Mouse (Mus musculus) erythroblast, adult 5-6 weeks (primary cell): ENCODE measurements at regions not wholly inside any gene's neighbourhood (a gene's known extent, or its start where the extent isn't known, plus 50 kb on each side); places are given as distances from the start of the nearest gene placed in this dataset.
"Not testable (repeated sequence)": the region's sequence is repeated elsewhere in the genome, so short reads cannot be mapped to it uniquely, and the experiment has no call there.

Experiments used
- ATAC-seq: replicated peaks from 2 replicates; pipeline ENCODE4 v1.8.0; 2016; ENCODE audit warnings: moderate number of reproducible peaks, mild to moderate bottlenecking, moderate TSS enrichment, inconsistent platforms; ENCODE audit not compliant: poor library complexity, low FRiP score, severe bottlenecking

- ATAC-seq: no peak
Observed at GRCm38 (mm10) chr3:128471111-128471510, 575.0 kb upstream of the Fam241a start.

DNA sequence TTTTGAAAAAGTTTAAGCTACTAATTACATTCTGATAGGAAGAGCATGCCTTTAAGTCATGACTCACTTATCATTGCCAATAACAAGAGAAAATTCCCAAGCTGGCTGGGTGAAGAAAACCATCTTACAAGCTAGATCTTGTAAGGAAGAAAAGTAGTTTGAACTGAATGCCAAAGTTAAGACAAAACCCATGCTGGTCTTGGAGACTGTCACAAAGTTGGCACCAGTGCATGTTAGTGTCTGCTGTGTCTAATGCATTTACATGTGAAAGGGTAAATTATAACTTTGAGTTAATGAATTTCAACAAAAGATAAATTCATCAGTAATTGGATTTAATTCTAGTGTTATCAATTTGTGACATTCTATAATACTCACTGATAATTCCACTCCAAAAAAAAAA, 533.6 kb upstream of the Fam241a start:
- no peak for ATAC-seq

- no peak for ATAC-seq
Observed at GRCm38 (mm10) chr3:128415568-128415967, 519.4 kb upstream of the Fam241a start.

GRCm38 (mm10) chr3:128413481-128413880, 517.4 kb upstream of the Fam241a start:
- no peak for ATAC-seq

DNA sequence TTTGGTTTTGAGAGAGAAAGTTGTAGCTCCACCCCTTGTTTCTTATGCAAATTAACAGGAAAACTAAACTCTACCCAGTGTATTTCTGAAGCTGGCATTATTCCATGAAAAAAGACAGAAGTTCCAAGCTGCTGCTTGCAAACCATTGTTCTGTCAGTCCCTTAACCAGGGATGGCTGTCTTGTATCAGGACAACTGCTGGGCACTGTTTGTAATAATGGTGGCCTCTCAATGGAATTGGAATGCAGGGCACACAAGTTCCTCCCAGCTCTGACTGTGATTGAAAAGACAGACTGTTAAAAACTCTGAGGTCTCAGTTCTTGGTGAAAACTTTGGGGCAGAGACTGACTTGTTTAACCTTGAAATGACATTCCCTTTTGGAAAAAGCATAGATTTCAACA, 516.0 kb upstream of the Fam241a start:
- no peak for ATAC-seq

- ATAC-seq: no peak
Observed at GRCm38 (mm10) chr3:128394805-128395204, 498.7 kb upstream of the Fam241a start.

GRCm38 (mm10) chr3:128380579-128380978, 484.5 kb upstream of the Fam241a start:
- no peak for ATAC-seq

- ATAC-seq: no peak
Observed at GRCm38 (mm10) chr3:128369521-128370127, 473.5 kb upstream of the Fam241a start.

GRCm38 (mm10) chr3:128362310-128362709, 466.2 kb upstream of the Fam241a start:
- no peak for ATAC-seq

- not testable (repeated sequence) for ATAC-seq
Observed at GRCm38 (mm10) chr3:128349123-128349522, 453.0 kb upstream of the Fam241a start.

DNA sequence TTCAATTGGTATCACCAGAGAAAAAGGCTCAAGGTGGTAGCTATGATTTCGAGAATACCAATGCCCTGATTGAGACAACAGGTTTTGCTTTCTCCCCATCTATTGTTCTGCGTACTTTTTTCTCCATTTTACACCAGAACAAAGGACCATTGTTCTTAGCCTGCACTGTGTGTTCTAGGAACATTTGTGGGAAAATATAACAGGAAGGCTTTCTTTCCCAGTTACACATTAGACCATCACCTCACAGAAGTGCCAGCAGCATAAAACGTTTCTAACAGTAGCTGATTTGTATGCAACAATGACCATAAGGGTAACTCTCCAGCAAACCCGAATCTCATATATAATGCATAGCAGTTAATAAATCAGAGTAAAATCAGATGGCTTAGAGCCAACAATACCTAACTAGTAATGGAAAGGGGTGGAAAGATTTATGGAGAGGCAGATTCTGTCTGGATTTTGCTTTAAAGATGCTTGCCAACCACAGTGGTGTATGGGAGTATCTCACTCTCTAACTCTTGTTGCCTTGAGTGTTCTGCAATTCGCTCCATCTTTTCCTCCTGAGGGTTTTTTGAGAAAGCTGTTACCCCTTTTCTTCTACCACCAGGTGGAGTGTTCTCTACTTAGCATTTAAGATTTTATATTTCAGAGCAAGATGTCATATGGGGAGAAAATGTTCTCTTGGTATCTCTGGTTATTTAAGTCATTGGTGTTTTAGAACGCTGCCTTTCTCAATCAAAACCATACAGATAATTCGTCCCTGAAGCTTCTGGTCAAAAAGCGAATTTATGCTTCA, 451.9 kb upstream of the Fam241a start:
- no peak for ATAC-seq

DNA sequence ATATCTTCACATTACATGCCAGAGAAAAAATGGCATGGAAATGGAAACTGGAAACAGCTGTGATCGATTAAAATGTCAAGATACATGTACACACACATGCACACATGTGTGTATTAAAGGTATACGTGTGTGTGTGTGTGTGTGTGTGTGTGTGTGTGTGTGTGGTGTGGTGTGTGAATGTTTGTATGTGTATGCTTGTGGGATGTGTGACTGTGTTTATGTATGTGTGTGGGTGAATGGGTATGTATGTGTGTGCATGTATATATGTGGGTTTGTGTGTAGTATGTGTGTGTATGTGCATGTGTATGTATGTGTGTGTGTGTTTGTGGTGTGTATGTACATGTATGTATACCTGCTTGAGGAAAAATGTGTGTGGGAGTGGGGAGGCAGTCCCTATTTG, 441.4 kb upstream of the Fam241a start:
- no peak for ATAC-seq

DNA sequence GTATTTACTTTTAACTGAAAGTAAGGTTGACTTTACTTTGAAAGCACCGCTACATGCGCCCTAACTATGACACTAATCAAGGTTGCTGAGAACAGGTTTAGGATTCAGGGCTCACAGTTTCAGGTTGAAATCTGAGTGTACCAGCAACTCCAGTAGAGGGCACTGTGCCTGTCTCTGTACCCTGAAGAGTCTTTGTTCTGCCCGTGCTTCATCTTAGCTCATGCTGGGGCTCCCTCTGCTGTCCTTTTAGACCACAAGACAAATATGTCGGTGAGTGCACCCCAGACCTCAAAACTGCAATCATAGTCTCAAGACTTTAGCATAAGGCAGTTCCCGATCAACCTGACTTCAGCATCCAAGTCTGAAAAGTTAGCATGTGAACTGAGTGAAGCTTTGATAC, 440.9 kb upstream of the Fam241a start:
- no peak for ATAC-seq

- ATAC-seq: no peak
Observed at GRCm38 (mm10) chr3:128327677-128328076, 431.6 kb upstream of the Fam241a start.

GRCm38 (mm10) chr3:128301312-128301711, 405.2 kb upstream of the Fam241a start:
- no peak for ATAC-seq

GRCm38 (mm10) chr3:128298110-128298509, 402.0 kb upstream of the Fam241a start:
- ATAC-seq: no peak

DNA sequence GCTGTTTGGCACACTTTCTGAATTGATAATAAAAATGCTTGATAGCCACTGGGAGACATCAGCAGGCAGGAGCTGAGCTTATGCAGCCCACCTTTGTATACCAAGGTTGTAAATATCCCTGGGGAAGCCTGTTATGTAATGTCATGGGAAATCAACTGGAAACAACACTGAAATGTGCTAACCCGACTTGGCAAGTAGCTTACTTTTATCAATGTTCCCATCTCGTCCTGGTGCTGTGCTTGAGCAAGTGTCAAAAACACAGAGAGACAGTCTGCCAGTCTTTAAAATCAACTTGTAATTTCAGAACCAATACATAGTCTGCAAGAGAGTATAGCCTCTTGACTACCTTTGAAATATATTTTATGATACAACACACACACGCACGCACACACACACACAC, 391.7 kb upstream of the Fam241a start:
- ATAC-seq: no peak

DNA sequence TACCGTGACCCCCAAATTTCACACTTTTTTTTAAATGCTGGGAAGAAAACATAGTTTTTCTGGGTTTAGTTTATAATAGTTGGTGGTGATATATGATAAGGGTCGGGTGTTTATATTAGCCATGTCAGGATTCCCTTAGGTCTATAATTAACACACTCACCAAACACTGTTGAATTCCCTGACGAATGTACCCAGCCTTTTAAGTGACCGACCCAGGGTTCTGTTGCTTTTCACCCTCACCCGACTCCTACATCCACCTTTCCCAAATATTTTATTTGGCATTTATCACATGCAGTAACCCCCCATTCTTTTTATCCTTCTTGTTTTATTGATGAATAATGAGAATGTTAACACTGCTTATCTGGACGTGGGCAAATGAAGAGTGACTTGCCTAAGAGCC, 389.1 kb upstream of the Fam241a start:
- no peak for ATAC-seq

DNA sequence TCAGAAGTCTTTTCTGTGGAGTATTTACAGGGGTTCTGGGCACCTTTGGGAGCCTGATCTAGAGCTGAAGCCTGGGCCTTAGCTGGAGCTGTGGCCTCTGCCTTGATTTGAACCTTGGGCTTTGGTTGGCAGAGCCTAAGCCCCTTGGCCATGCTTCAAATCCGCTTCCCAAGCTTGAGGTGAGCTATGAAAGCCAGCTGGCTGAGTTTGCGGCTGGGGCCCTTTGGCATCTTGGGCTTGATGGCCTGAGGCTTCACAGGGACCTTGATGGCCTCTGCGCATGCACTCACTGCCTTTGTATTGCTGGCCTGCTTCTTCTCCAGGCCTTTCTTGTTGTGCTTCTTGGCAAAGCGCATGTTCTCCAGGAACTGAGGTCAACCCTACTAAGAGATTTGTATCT, 384.5 kb upstream of the Fam241a start:
- ATAC-seq: no peak

GRCm38 (mm10) chr3:128270576-128270975, 374.5 kb upstream of the Fam241a start:
- no peak for ATAC-seq

- no peak for ATAC-seq
Observed at GRCm38 (mm10) chr3:128261208-128261607, 365.1 kb upstream of the Fam241a start.

DNA sequence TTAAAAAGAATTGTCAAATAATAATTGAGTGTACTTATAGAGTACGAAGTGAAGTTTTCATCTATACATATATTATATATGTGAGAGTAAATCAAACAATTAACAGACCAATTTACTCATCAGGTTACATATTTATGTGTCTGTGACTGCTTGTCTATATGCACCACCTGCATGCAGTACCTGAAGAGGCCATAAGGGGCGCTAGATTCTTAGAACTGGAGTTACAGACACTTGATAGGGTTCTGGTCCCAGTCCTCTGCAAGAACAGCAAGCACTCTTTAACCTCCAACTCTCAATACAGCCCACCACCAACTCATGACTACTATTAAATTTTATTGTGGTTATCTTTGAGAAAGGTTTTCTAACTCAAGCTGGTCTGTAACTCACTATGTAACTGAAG, 351.7 kb upstream of the Fam241a start:
- no peak for ATAC-seq
